Mouse (Mus musculus): ENCODE measurements around the gene Fxyd4. TPM values are rescaled to one million over a fixed set of nuclear protein-coding genes. Genes with fewer than 3 reads are reported as not detected.

Gene Fxyd4
- polyA plus RNA-seq, 1 experiment = 0.64 TPM

DNA sequence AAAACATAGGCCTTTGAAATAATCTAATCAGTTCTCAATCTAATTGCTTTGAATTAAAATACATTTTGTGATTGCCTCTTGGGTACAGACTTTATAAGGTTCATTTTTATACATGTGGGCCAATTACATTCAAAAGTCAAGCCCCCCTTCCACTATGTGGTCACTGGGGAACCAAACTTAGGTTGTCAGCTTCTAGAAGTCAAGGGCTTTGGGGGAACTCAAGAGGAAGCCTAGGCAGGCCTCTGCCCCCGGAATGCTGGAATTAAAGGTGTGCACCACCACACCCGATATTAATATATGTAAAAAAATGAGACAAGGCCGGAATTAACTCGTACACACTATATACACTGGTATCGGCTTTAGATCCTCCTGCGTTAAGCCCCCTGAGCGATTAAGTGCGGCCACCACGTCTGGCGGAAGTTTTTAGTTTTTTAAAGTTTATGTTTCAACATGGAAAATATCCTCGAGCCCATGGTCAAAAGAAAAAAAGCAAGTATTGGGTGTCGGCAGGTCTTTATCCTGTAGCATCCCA is 21.2 kb downstream of the Fxyd4 start:
- H3K79me2 ChIP-seq (ENCODE audit: control insufficient read depth, insufficient read depth) = peaks cover 100% of the 10 kb centered on the region
- H3K4me3 ChIP-seq = peak overlapping the region; percentile 74
- H3K4me2 ChIP-seq (ENCODE audit: low read depth) = peak overlapping the region; percentile 85
- no peak overlapping the region for H3ac ChIP-seq (ENCODE audit: control insufficient read depth, insufficient read length)
- TF ChIP-seq TCF12 (IDR thresholded peaks at IDR 0.05; ENCODE audit: insufficient read depth, poor library complexity, severe bottlenecking) (no peak), TCF3 (IDR thresholded peaks at IDR 0.05; ENCODE audit: insufficient read length, low read depth) (no peak), POLR2A (IDR thresholded peaks at IDR 0.05; ENCODE audit: insufficient read length, low read depth) (no peak), SRF (IDR thresholded peaks at IDR 0.05; ENCODE audit: control insufficient read depth, insufficient read length, low read depth) (no peak), CEBPB (IDR thresholded peaks at IDR 0.05; ENCODE audit: insufficient read depth, poor library complexity, severe bottlenecking) (no peak), USF1 (IDR thresholded peaks at IDR 0.05; ENCODE audit: low read depth) (no peak), MYOD1 (IDR thresholded peaks at IDR 0.05; ENCODE audit: control insufficient read depth in 1 of 3, insufficient read length in 2 of 3, low read depth in 2 of 3) (no peak), REST (IDR thresholded peaks at IDR 0.05; ENCODE audit: insufficient read depth, insufficient read length) (no peak), MYOG (IDR thresholded peaks at IDR 0.05; ENCODE audit: control insufficient read depth in 1 of 3, insufficient read depth in 1 of 3, insufficient read length in 2 of 3, low read depth in 2 of 3) (no peak), E2F4 (IDR thresholded peaks at IDR 0.05; ENCODE audit: insufficient read depth) (no peak), POLR2AphosphoS2 (IDR thresholded peaks at IDR 0.05; ENCODE audit: insufficient read length, low read depth) (no peak), MAX (IDR thresholded peaks at IDR 0.05; ENCODE audit: low read depth) (no peak)
- H3K36me3 ChIP-seq (ENCODE audit: control insufficient read depth, insufficient read depth) = peaks cover 9% of the 10 kb centered on the region
- H3K27me3 ChIP-seq (ENCODE audit: control insufficient read depth, insufficient read depth, insufficient read length) = no peaks in the 10 kb centered on the region

DNA sequence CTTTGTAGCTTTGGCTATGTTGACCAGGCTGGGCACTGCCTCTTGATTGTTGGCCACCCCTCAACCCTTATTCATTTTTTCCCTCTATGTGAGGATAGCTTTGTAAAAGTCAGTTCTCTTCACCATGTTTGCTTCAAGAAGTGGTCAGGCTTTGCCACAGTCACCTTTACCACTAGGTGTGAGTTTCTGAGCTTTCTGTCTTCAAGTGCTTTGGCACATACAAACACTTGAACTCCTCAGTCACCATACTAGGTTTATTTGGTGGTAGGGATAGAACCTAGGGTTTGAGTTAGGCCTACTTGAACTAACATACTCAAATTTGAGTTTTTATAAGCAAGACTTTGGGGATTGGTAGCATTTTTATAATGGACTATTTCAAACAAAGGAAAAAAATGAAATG is 23.0 kb downstream of the Fxyd4 start:
- H3ac ChIP-seq (ENCODE audit: control insufficient read depth, insufficient read length) = no peak overlapping the region
- H3K4me3 ChIP-seq = no peak overlapping the region
- peaks cover 6% of the 10 kb centered on the region for H3K36me3 ChIP-seq (ENCODE audit: control insufficient read depth, insufficient read depth)
- TF ChIP-seq MYOG (IDR thresholded peaks at IDR 0.05; ENCODE audit: control insufficient read depth in 1 of 3, insufficient read depth in 1 of 3, insufficient read length in 2 of 3, low read depth in 2 of 3) = no peak
- no peak for TF ChIP-seq POLR2AphosphoS2 (IDR thresholded peaks at IDR 0.05; ENCODE audit: insufficient read length, low read depth)
- no peak for TF ChIP-seq SRF (IDR thresholded peaks at IDR 0.05; ENCODE audit: control insufficient read depth, insufficient read length, low read depth)
- no peak for TF ChIP-seq E2F4 (IDR thresholded peaks at IDR 0.05; ENCODE audit: insufficient read depth)
- no peak overlapping the region for H3K4me2 ChIP-seq (ENCODE audit: low read depth)
- H3K27me3 ChIP-seq (ENCODE audit: control insufficient read depth, insufficient read depth, insufficient read length) = no peaks in the 10 kb centered on the region
- peaks cover 100% of the 10 kb centered on the region for H3K79me2 ChIP-seq (ENCODE audit: control insufficient read depth, insufficient read depth)

DNA sequence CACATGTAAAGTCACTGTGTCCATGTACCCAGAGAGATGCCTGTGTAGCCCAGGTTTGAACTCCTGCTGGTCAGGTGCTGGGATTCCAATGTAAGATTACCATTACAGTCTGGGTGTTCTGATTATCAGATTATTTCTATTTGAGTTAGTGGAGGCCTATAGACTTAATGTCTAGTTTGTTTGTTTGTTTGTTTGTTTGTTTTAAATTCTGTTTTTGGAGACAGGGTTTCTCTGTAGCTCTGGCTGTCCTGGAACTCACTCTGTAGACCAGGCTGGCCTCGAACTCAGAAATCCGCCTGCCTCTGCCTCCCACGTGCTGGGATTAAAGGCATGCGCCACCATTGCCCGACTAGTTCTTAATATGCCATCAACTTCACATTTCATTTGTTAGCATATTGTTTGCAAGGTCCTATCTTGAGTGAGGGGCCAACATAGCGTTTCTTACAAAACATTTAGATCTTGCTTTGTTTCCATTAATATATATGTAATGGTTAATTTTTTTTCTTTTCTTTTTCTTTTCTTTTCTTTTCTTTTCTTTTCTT is 27.3 kb downstream of the Fxyd4 start:
- TF ChIP-seq MAX (IDR thresholded peaks at IDR 0.05; ENCODE audit: low read depth) (no peak), POLR2A (IDR thresholded peaks at IDR 0.05; ENCODE audit: insufficient read length, low read depth) (no peak), TCF12 (IDR thresholded peaks at IDR 0.05; ENCODE audit: insufficient read depth, poor library complexity, severe bottlenecking) (no peak), POLR2AphosphoS2 (IDR thresholded peaks at IDR 0.05; ENCODE audit: insufficient read length, low read depth) (no peak), CEBPB (IDR thresholded peaks at IDR 0.05; ENCODE audit: insufficient read depth, poor library complexity, severe bottlenecking) (no peak), MYOD1 (IDR thresholded peaks at IDR 0.05; ENCODE audit: control insufficient read depth in 1 of 3, insufficient read length in 2 of 3, low read depth in 2 of 3) (no peak), TCF3 (IDR thresholded peaks at IDR 0.05; ENCODE audit: insufficient read length, low read depth) (no peak), USF1 (IDR thresholded peaks at IDR 0.05; ENCODE audit: low read depth) (no peak), E2F4 (IDR thresholded peaks at IDR 0.05; ENCODE audit: insufficient read depth) (no peak), SRF (IDR thresholded peaks at IDR 0.05; ENCODE audit: control insufficient read depth, insufficient read length, low read depth) (no peak), MYOG (IDR thresholded peaks at IDR 0.05; ENCODE audit: control insufficient read depth in 1 of 3, insufficient read depth in 1 of 3, insufficient read length in 2 of 3, low read depth in 2 of 3) (no peak), REST (IDR thresholded peaks at IDR 0.05; ENCODE audit: insufficient read depth, insufficient read length) (no peak)
- H3K4me3 ChIP-seq = peak overlapping the region; percentile 96
- H3K36me3 ChIP-seq (ENCODE audit: control insufficient read depth, insufficient read depth) = no peaks in the 10 kb centered on the region
- peak overlapping the region; percentile 97 for H3K4me2 ChIP-seq (ENCODE audit: low read depth)
- H3K79me2 ChIP-seq (ENCODE audit: control insufficient read depth, insufficient read depth) = peaks cover 89% of the 10 kb centered on the region
- no peaks in the 10 kb centered on the region for H3K27me3 ChIP-seq (ENCODE audit: control insufficient read depth, insufficient read depth, insufficient read length)
- no peak overlapping the region for H3ac ChIP-seq (ENCODE audit: control insufficient read depth, insufficient read length)

GRCm38 (mm10) chr6:117908424-117908900 is 29.0 kb downstream of the Fxyd4 start:
- Histone ChIP-seq H3K4me3 (peak overlapping the region; percentile 96), H3K27me3 (ENCODE audit: control insufficient read depth, insufficient read depth, insufficient read length) (no peaks in the 10 kb centered on the region), H3ac (ENCODE audit: control insufficient read depth, insufficient read length) (peak overlapping the region; percentile 78), H3K36me3 (ENCODE audit: control insufficient read depth, insufficient read depth) (no peaks in the 10 kb centered on the region), H3K4me2 (ENCODE audit: low read depth) (peak overlapping the region; percentile 97), H3K79me2 (ENCODE audit: control insufficient read depth, insufficient read depth) (peaks cover 72% of the 10 kb centered on the region)
- TF ChIP-seq CEBPB (IDR thresholded peaks at IDR 0.05; ENCODE audit: insufficient read depth, poor library complexity, severe bottlenecking) = no peak
- TF ChIP-seq POLR2A (IDR thresholded peaks at IDR 0.05; ENCODE audit: insufficient read length, low read depth) = no peak
- no peak for TF ChIP-seq MYOG (IDR thresholded peaks at IDR 0.05; ENCODE audit: control insufficient read depth in 1 of 3, insufficient read depth in 1 of 3, insufficient read length in 2 of 3, low read depth in 2 of 3)
- no peak for TF ChIP-seq USF1 (IDR thresholded peaks at IDR 0.05; ENCODE audit: low read depth)
- no peak for TF ChIP-seq TCF12 (IDR thresholded peaks at IDR 0.05; ENCODE audit: insufficient read depth, poor library complexity, severe bottlenecking)
- TF ChIP-seq POLR2AphosphoS2 (IDR thresholded peaks at IDR 0.05; ENCODE audit: insufficient read length, low read depth) = no peak
- no peak for TF ChIP-seq TCF3 (IDR thresholded peaks at IDR 0.05; ENCODE audit: insufficient read length, low read depth)
- no peak for TF ChIP-seq MYOD1 (IDR thresholded peaks at IDR 0.05; ENCODE audit: control insufficient read depth in 1 of 3, insufficient read length in 2 of 3, low read depth in 2 of 3)
- no peak for TF ChIP-seq SRF (IDR thresholded peaks at IDR 0.05; ENCODE audit: control insufficient read depth, insufficient read length, low read depth)
- TF ChIP-seq MAX (IDR thresholded peaks at IDR 0.05; ENCODE audit: low read depth) = no peak
- no peak for TF ChIP-seq REST (IDR thresholded peaks at IDR 0.05; ENCODE audit: insufficient read depth, insufficient read length)
- TF ChIP-seq E2F4 (IDR thresholded peaks at IDR 0.05; ENCODE audit: insufficient read depth) = no peak

All from myocyte (in vitro differentiated cells).